Mouse (Mus musculus): Measurements from ENCODE around the gene Mycl. TPM values are rescaled to one million over a fixed set of nuclear protein-coding genes. Genes with fewer than 3 reads are reported as not detected.

The Mycl gene
- polyA plus RNA-seq, 1 experiment from 2014 or later: 82.3 TPM

DNA sequence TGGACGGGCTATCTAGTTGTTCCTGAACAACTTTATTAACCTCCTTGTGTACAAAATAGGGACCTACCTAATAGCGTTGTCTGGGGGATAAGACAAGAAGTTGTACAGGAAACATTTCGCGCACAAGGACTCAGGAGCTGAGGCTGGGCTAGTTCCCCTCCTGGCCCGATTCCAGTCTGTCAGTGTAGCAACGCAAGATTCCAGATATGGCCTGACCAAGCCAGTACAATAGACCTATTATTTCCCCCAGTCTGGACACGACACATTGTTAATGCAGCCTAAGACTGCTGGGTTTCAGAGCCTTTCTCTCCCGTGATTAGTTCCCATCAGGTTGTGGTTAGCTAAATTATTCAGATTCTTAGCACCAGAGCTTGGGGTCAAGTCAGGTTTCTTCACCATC, 32.7 kb upstream of the Mycl start:
- peaks cover 51% of the 10 kb centered on the region for H3K4me1 ChIP-seq (replicated peaks)
- peak; percentile 36 for DNase-seq (ENCODE audit: low spot score)
- H3K27me3 ChIP-seq (ENCODE audit: insufficient read depth, poor library complexity, severe bottlenecking): peaks cover 39% of the 10 kb centered on the region
- WGBS: 48% methylated on average over 8 of the region's 8 CpGs
- no peaks in the 10 kb centered on the region for H3K9me3 ChIP-seq
- no peak overlapping the region for H3K4me3 ChIP-seq
- peaks cover 15% of the 10 kb centered on the region for H3K36me3 ChIP-seq
- H3K27ac ChIP-seq: peak overlapping the region; percentile 94

DNA sequence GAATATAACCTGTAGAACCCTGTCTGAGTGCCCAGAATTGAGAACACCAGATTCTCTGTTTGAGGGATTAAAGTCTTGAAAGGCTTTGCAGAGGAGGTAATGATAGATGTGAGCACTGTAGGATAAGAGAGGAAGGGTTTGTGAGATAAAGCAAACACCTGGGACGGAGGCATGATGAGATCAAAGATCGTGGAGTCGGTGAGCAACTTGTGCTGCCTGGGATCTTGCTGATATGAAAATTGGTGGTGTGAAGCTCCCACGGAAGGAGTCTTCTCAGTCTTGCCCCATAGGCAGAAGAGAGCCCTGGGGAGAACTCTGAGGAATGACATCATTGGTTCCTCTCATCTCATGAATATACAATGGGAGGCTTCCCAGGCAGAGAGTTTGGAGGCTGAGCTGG, 27.3 kb upstream of the Mycl start:
- WGBS: 74% methylated on average over 4 of the region's 4 CpGs
- H3K27ac ChIP-seq: no peak overlapping the region

DNA sequence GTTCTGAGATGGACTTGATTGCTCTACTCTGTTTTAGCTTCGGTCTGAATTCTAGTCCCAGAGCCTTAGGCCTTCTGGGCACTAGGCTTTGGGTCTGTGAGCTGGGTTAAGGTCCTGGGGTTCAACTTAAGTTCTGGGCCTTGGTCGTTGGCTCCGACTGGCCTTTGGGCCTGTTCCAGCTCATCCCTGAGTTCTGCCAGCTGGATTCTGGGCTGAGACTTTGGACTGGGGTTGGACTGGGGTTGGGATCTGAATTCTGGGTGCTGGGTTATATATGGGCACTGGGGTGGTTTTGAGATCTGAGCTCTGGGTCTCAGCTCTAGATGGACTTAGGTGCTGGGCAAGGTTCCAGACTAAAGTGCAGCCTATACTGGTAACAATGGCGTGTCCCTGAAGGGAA, 24.3 kb upstream of the Mycl start:
- Histone ChIP-seq H3K27ac (no peak overlapping the region), H3K27me3 (ENCODE audit: insufficient read depth, poor library complexity, severe bottlenecking) (no peaks in the 10 kb centered on the region; the same call in 1 of the 2 replicates), H3K4me1 (replicated peaks) (no peaks in the 10 kb centered on the region), H3K4me3 (no peak overlapping the region), H3K36me3 (no peaks in the 10 kb centered on the region), H3K9me3 (no peaks in the 10 kb centered on the region)
- DNase-seq (ENCODE audit: low spot score): no peak
- WGBS: 88% methylated on average over 4 of the region's 4 CpGs

More for the DNA sequence above, 27.3 kb upstream of the Mycl start:
- H3K4me1 ChIP-seq (replicated peaks): peaks cover 2% of the 10 kb centered on the region
- no peak overlapping the region for H3K4me3 ChIP-seq
- DNase-seq (ENCODE audit: low spot score): no peak
- H3K9me3 ChIP-seq: no peaks in the 10 kb centered on the region
- H3K36me3 ChIP-seq: no peaks in the 10 kb centered on the region
- H3K27me3 ChIP-seq (ENCODE audit: insufficient read depth, poor library complexity, severe bottlenecking): 0 out of 2 replicates have a peak, but pooled peaks cover 3% of the 10 kb centered on the region

GRCm38 (mm10) chr4:122971646-122972045, 23.8 kb upstream of the Mycl start:
- WGBS: 84% methylated on average over 4 of the region's 4 CpGs

DNA sequence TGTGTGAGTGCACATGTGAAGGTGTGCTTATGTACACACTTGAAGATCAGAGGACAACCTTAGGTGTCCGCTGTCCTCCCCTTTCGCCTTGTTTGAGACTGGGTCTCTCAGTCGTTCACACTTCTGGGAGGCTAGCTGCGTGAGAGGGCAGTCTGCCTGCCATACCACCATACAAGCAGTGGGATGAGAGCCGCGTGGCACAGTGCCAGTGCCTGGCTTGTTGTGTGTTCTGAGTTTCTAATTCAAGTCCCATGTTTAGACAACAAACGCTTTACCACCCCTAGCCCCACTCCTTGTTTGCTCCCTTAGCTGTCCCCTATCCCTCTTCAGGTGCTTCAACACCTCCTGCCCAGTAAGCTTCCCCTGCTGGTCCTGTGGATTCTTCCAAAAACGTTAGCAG, 23.4 kb upstream of the Mycl start:
- WGBS: 79% methylated on average over 8 of the region's 8 CpGs
- Histone ChIP-seq H3K9me3 (no peaks in the 10 kb centered on the region), H3K4me1 (replicated peaks) (no peaks in the 10 kb centered on the region), H3K4me3 (no peak overlapping the region), H3K27me3 (ENCODE audit: insufficient read depth, poor library complexity, severe bottlenecking) (no peaks in the 10 kb centered on the region; the same call in 1 of the 2 replicates), H3K27ac (no peak overlapping the region), H3K36me3 (no peaks in the 10 kb centered on the region)
- DNase-seq (ENCODE audit: low spot score): no peak

More at GRCm38 (mm10) chr4:122971646-122972045, 23.8 kb upstream of the Mycl start:
- H3K27ac ChIP-seq: no peak overlapping the region
- no peaks in the 10 kb centered on the region for H3K9me3 ChIP-seq
- H3K27me3 ChIP-seq (ENCODE audit: insufficient read depth, poor library complexity, severe bottlenecking): no peaks in the 10 kb centered on the region; the same call in 1 of the 2 replicates
- no peaks in the 10 kb centered on the region for H3K36me3 ChIP-seq
- no peak overlapping the region for H3K4me3 ChIP-seq
- no peaks in the 10 kb centered on the region for H3K4me1 ChIP-seq (replicated peaks)
- DNase-seq (ENCODE audit: low spot score): no peak

DNA sequence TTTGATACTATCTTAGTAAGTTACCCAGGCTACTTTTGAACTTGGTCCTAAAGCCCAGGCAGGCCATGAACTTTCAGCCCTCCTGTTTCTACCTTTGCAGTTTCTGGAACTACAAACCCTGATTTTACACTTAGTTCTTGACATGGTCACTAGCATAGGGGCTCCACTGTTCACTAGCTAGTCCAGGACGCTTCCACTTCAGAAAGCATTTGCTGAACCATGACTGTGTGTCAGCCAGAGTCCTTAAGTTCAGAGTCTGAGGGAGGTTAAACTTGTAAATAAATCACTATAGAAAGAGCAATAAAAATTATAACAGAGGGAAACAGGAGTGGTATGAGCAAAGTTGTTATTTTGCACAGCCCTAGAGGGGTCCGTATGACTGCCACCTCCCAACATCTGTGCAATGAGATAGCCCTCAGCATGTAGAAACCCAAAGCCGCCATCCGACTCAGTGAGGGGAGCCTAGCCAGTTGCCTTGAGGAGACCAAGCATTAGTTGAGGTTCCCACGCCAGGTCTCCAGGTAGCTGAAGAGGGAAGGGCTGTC, 20.4 kb upstream of the Mycl start:
- H3K36me3 ChIP-seq: no peaks in the 10 kb centered on the region
- H3K9me3 ChIP-seq: no peaks in the 10 kb centered on the region
- H3K27ac ChIP-seq: no peak overlapping the region
- H3K27me3 ChIP-seq (ENCODE audit: insufficient read depth, poor library complexity, severe bottlenecking): no peaks in the 10 kb centered on the region; the same call in 1 of the 2 replicates
- whole genome bisulfite sequencing: 88% methylated on average over 5 of the region's 5 CpGs
- DNase-seq (ENCODE audit: low spot score): no peak
- no peak overlapping the region for H3K4me3 ChIP-seq
- no peaks in the 10 kb centered on the region for H3K4me1 ChIP-seq (replicated peaks)

- Histone ChIP-seq H3K9me3 (no peaks in the 10 kb centered on the region), H3K27ac (no peak overlapping the region), H3K27me3 (ENCODE audit: insufficient read depth, poor library complexity, severe bottlenecking) (peaks cover 10% of the 10 kb centered on the region), H3K4me1 (replicated peaks) (peaks cover 6% of the 10 kb centered on the region; the same call in 1 of the 2 replicates), H3K36me3 (no peaks in the 10 kb centered on the region), H3K4me3 (no peak overlapping the region)
- DNase-seq (ENCODE audit: low spot score): no peak
- 80% methylated on average over 4 of the region's 4 CpGs for WGBS
Measured at GRCm38 (mm10) chr4:122976885-122977284, 18.6 kb upstream of the Mycl start.

GRCm38 (mm10) chr4:122978850-122979249, 16.6 kb upstream of the Mycl start:
- Histone ChIP-seq H3K27me3 (ENCODE audit: insufficient read depth, poor library complexity, severe bottlenecking) (peaks cover 29% of the 10 kb centered on the region), H3K27ac (no peak overlapping the region), H3K9me3 (no peaks in the 10 kb centered on the region), H3K36me3 (no peaks in the 10 kb centered on the region), H3K4me1 (replicated peaks) (peaks cover 21% of the 10 kb centered on the region), H3K4me3 (no peak overlapping the region)
- 87% methylated on average over 2 of the region's 2 CpGs for WGBS
- DNase-seq (ENCODE audit: low spot score): no peak

- 73% methylated on average over 3 of the region's 3 CpGs for WGBS
- peaks cover 38% of the 10 kb centered on the region for H3K27me3 ChIP-seq (ENCODE audit: insufficient read depth, poor library complexity, severe bottlenecking)
- H3K36me3 ChIP-seq: no peaks in the 10 kb centered on the region
- no peak overlapping the region for H3K27ac ChIP-seq
- H3K4me1 ChIP-seq (replicated peaks): peaks cover 24% of the 10 kb centered on the region
- no peak overlapping the region for H3K4me3 ChIP-seq
- no peak for DNase-seq (ENCODE audit: low spot score)
- H3K9me3 ChIP-seq: no peaks in the 10 kb centered on the region
Measured at GRCm38 (mm10) chr4:122979826-122980225, 15.6 kb upstream of the Mycl start.

DNA sequence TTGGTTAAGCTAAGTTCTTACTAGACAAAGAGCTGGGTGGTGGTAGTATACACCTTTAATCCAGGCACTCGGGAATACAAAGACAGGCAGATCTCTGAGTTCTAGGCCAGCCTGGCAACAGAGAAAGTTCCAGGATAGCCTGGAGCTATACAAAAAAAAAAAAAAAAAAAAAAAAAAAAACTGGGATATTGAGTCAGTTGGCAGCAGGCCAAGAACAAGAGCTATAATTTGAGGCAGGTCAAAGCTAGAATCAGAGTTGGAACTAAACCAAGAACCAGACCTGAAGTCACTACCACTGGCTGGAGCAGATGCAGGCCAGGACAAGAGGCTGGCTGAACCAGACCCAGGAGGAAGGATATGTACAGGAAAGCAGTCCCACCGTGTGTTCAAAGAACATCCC, 14.8 kb upstream of the Mycl start:
- peaks cover 38% of the 10 kb centered on the region for H3K27me3 ChIP-seq (ENCODE audit: insufficient read depth, poor library complexity, severe bottlenecking)
- WGBS: 86% methylated on average over 2 of the region's 2 CpGs
- no peak overlapping the region for H3K27ac ChIP-seq
- no peak overlapping the region for H3K4me3 ChIP-seq
- peaks cover 24% of the 10 kb centered on the region for H3K4me1 ChIP-seq (replicated peaks)
- H3K36me3 ChIP-seq: no peaks in the 10 kb centered on the region
- no peak for DNase-seq (ENCODE audit: low spot score)
- H3K9me3 ChIP-seq: no peaks in the 10 kb centered on the region

GRCm38 (mm10) chr4:122981238-122981637, 14.2 kb upstream of the Mycl start:
- H3K9me3 ChIP-seq: no peaks in the 10 kb centered on the region
- DNase-seq (ENCODE audit: low spot score): no peak
- WGBS: 89% methylated on average over 7 of the region's 7 CpGs
- no peak overlapping the region for H3K27ac ChIP-seq
- peaks cover 38% of the 10 kb centered on the region for H3K27me3 ChIP-seq (ENCODE audit: insufficient read depth, poor library complexity, severe bottlenecking)
- peaks cover 24% of the 10 kb centered on the region for H3K4me1 ChIP-seq (replicated peaks)
- no peak overlapping the region for H3K4me3 ChIP-seq
- H3K36me3 ChIP-seq: no peaks in the 10 kb centered on the region

DNA sequence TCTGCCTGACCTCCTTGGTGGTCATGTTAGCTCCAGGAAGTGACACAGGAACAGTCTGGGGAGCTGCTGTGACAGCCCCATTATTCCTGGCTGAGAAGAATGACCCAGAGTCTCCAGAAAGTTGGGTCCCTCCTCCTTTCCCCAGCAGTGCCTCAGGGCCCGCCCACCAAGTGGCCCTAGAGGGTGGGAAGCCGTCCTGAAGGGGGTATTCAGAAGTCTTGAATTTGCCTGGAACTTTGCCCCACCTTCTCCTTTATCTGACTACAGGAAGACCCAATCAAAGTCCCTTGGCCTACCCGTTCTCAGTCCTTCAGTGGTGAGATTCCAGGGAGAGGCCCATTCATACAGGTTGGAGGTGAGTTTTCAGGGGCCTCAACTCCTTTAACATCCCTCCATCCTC, 13.5 kb upstream of the Mycl start:
- no peak overlapping the region for H3K27ac ChIP-seq
- H3K27me3 ChIP-seq (ENCODE audit: insufficient read depth, poor library complexity, severe bottlenecking): peaks cover 38% of the 10 kb centered on the region
- WGBS: 36% methylated on average over 3 of the region's 3 CpGs
- H3K36me3 ChIP-seq: no peaks in the 10 kb centered on the region
- H3K9me3 ChIP-seq: no peaks in the 10 kb centered on the region
- H3K4me1 ChIP-seq (replicated peaks): peaks cover 24% of the 10 kb centered on the region
- H3K4me3 ChIP-seq: no peak overlapping the region
- no peak for DNase-seq (ENCODE audit: low spot score)

- no peaks in the 10 kb centered on the region for H3K9me3 ChIP-seq
- 85% methylated on average over 3 of the region's 3 CpGs for WGBS
- DNase-seq (ENCODE audit: low spot score): no peak
Measured at GRCm38 (mm10) chr4:122982537-122982936, 12.9 kb upstream of the Mycl start.

More at GRCm38 (mm10) chr4:122982537-122982936, 12.9 kb upstream of the Mycl start:
- Histone ChIP-seq H3K4me1 (replicated peaks) (peaks cover 24% of the 10 kb centered on the region), H3K4me3 (no peak overlapping the region; the same call in 1 of the 2 replicates), H3K36me3 (no peaks in the 10 kb centered on the region), H3K27ac (no peak overlapping the region), H3K27me3 (ENCODE audit: insufficient read depth, poor library complexity, severe bottlenecking) (peaks cover 38% of the 10 kb centered on the region)
